Mouse (Mus musculus): ENCODE measurements around the gene Psen1. TPM values are rescaled to one million over a fixed set of nuclear protein-coding genes. Genes with fewer than 3 reads are reported as not detected.

Psen1 gene
- polyA plus RNA-seq, 1 experiment from 2014 or later = 57.2 TPM

DNA sequence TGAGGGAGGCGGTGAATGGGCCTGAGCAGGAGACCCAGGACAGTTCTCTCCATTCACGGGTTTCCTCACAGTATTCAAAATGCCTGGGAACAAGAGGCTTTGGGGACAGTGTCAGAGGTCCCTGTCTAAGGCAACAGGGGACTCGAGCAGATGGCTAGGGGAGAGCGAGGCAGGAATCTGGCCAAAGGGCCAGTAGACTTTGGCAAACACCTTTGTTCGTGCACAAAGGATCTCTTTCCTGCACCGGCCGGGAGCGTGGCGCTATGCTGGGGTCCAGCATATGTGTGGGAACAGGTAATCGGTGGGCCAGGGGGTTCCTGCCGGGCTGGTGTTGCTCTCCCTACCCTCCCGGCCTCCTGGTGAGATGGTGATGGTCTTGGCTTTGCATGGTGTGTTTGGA, 87.7 kb downstream of the Psen1 start:
- DNase-seq (ENCODE audit: low spot score) = no peak

DNA sequence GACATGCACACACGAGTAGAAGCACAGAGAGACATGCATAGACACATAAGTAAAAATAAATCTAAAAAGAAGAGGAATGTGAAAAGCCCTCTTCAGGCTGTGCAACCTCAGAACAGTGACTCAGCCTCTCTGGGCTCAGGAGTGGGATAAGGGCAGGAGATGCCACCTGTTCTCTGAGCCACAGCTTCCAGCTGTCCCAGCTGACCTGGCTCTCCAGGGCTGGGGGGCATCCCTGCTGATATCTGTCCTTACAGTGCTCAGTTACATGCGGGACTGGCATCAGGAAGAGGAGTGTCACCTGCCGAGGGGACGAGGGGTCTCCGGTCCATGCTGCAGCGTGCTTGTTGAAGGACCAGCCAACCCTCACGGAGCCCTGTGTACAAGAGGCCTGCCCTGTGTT, 88.8 kb downstream of the Psen1 start:
- no peak for DNase-seq (ENCODE audit: low spot score)

DNA sequence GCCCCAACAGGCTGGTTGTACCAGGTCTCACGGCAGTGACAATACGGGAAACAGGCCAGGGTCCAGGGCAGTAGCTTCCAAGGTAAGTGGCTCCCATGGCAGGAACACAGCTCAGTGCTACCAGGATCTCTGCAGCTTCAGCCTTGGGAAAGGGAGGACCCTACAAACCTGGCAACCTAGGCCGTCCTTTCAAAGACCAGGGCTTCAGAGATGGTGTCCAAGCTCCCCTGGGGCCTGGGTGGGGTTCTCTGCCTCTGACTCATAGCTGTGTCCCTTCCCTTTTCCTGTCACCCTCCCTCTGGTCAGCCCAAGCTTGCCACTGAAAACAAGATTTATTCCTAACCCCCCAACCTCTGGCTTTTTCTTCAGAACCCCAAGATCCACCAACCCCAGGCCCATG, 92.2 kb downstream of the Psen1 start:
- no peak for DNase-seq (ENCODE audit: low spot score)

DNA sequence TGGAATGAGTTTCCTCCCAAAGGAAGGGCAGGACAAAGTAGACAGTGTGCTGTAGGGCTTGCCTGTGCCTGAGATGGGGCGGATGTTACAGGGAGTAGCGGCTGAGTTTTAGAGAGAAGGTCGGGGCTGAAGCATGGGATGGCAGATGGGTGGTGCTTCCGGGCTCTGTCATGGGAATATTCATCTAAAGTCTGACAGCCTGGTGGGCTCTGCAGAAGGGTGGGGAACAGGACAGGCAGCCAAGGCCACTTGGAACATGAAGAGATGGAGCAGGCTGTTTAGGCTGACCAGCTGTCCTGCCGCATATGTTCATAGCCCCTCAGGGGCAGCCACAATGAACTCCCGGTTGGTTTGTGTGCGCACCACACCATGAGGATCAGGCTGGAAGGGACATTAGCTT, 93.3 kb downstream of the Psen1 start:
- DNase-seq (ENCODE audit: low spot score) = no peak

DNA sequence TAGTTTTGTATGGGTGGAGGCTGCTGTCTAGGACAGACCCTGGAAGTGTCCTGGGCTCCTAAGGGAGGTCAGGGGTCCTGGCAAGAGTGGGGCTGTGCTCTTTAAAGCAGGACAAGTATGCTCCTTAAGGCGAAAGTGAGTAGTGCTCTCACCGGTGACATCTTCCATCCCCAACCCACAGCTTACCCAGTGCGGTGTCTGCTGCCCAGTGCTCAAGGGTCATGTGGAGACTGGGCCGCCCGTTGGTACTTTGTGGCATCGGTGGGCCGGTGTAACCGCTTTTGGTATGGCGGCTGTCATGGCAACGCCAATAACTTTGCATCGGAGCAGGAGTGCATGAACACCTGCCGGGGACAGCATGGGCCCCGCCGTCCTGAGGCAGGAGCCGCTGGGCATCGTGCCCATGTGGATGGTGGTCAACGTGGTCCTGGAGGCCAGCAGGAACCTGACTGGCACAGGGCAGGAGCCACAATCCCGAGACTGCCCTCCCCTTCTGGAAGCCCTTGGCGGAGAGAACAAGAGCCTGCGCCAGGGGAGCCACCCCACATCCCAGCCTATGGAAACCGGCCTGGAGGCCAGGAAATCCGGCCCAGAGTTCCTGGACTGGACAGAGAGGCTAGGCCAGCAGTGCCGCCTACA, 93.8 kb downstream of the Psen1 start:
- no peak for DNase-seq (ENCODE audit: low spot score)

DNA sequence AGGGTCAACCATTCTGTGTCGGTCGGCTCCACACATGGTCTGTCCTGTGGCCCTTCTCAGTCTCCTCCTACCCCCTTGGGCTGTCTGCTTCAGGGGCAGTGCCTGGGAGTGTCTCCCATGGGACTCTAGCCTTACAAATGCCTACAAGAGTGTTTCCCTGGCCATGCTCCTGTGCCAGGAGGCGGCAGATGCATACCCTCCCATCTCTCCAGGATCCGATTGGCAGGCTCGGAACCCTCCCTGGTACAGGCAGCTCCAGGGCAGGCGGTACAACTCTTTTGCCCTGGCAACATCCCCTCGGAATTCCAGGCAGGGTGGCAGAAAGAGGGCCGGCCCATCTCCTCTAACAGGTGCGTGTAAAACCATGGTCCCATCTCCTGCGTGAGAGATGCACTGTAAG, 94.7 kb downstream of the Psen1 start:
- no peak for DNase-seq (ENCODE audit: low spot score)

Other genes with a start within 250 kb of the Psen1 start
- gene Dpf3, start 200.4 kb upstream of the Psen1 start, polyA plus RNA-seq (2015; fragmentation: Nextera tagmentation; extraction: Ambion mirVana) = 0.78 and 1.1 TPM in 2 replicates
- gene Dcaf4, start 167.7 kb upstream of the Psen1 start, polyA plus RNA-seq (2015; fragmentation: Nextera tagmentation; extraction: Ambion mirVana) = 25.0 and 26.2 TPM in 2 replicates
- 11.1 and 14.5 TPM in 2 replicates for gene Zfyve1, start 90.9 kb upstream of the Psen1 start, polyA plus RNA-seq (2015; fragmentation: Nextera tagmentation; extraction: Ambion mirVana)
- gene Rbm25, start 56.9 kb upstream of the Psen1 start, polyA plus RNA-seq (2015; fragmentation: Nextera tagmentation; extraction: Ambion mirVana) = 200 and 229 TPM in 2 replicates
- gene Papln, start 75.5 kb downstream of the Psen1 start, polyA plus RNA-seq (2015; fragmentation: Nextera tagmentation; extraction: Ambion mirVana) = 0.22 and 0.24 TPM in 2 replicates
- 13.6 and 14.9 TPM in 2 replicates for gene Numb, start 233.8 kb downstream of the Psen1 start, polyA plus RNA-seq (2015; fragmentation: Nextera tagmentation; extraction: Ambion mirVana)